Mouse (Mus musculus): ENCODE measurements at regions not wholly inside any gene's neighbourhood (a gene's known extent, or its start where the extent isn't known, plus 50 kb on each side); places are given as distances from the start of the nearest gene placed in this dataset.
"Not testable (repeated sequence)": the region's sequence is repeated elsewhere in the genome, so short reads cannot be mapped to it uniquely, and the experiment has no call there.

DNA sequence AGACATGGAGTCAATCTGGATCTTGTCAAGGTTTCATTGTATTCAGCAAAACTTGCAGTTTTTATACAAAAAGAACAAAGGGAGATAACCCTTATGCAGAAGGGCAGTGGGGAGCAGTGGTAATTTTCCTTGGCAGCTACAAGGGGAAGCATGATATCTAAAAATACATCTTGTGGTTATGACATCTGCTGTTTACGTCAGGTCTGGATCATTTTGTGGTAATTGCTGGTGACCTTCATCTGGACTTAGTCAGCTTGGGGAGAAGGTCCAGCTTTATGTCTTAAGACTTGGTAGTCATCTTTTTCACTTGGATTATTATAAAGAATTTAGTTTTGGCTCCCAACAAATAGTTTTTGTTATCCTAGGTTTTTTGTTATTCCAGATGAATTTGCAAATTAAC, 465.9 kb downstream of the Fscb start:
- TF ChIP-seq POLR2A (IDR thresholded peaks at IDR 0.05; ENCODE audit: extremely low read depth, insufficient read depth, low read length); CTCF (IDR thresholded peaks at IDR 0.05; ENCODE audit: low read depth, low read length): not testable (repeated sequence)

Data from liver, adult 2 months (tissue).